Comparison of ENCODE assay signal across 8 mouse cellular contexts in genomic region chr9:85596959-85597358, GRCm38 (mm10).
DNase-seq lines count a peak whose midpoint lies in the region; ATAC-seq and TF ChIP-seq lines count a peak whose summit lies in the region.

No protein-coding gene starts in this region.

- no peak for DNase-seq in heart, postnatal 0 days (ENCODE audit: low spot score)
- DNase-seq in spleen, postnatal 10 days (ENCODE audit: low spot score in 2 of 2): peak; percentile 5 to 52
- no peak for DNase-seq in spleen, adult 12 weeks (ENCODE audit: low spot score)
- peak; percentile 52 for DNase-seq in adrenal gland, postnatal 25 days
- no peak for DNase-seq in lung, postnatal 0 days (ENCODE audit: low spot score)

- H3K9me3 ChIP-seq in heart, postnatal 0 days (replicated peaks; ENCODE audit: control insufficient read depth, low read length): no peaks in the 10 kb centered on the region
- H3K9me3 ChIP-seq in heart, embryonic 12.5 days (replicated peaks): no peaks in the 10 kb centered on the region
- no peaks in the 10 kb centered on the region for H3K9me3 ChIP-seq in lung, postnatal 0 days (ENCODE audit: low read length)
- no peaks in the 10 kb centered on the region for H3K9me3 ChIP-seq in midbrain, embryonic 13.5 days

- H3K9ac ChIP-seq in heart, postnatal 0 days (replicated peaks; ENCODE audit: low read depth, low read length): no peak overlapping the region
- H3K9ac ChIP-seq in heart, embryonic 12.5 days: no peak overlapping the region
- no peak overlapping the region for H3K9ac ChIP-seq in lung, postnatal 0 days (replicated peaks; ENCODE audit: low read depth)
- H3K9ac ChIP-seq in midbrain, embryonic 13.5 days (replicated peaks): no peak overlapping the region

- no peak overlapping the region for H3K4me2 ChIP-seq in heart, postnatal 0 days (ENCODE audit: low read depth, low read length)
- H3K4me2 ChIP-seq in heart, embryonic 12.5 days: no peak overlapping the region
- no peak overlapping the region for H3K4me2 ChIP-seq in lung, postnatal 0 days (replicated peaks; ENCODE audit: low read depth, low read length)
- no peak overlapping the region for H3K4me2 ChIP-seq in midbrain, embryonic 13.5 days (replicated peaks)

- no peak overlapping the region for H3K4me3 ChIP-seq in heart, postnatal 0 days (ENCODE audit: low read depth, low read length)
- H3K4me3 ChIP-seq in heart, embryonic 12.5 days: no peak overlapping the region
- no peak overlapping the region for H3K4me3 ChIP-seq in lung, postnatal 0 days (ENCODE audit: low read depth, low read length)
- H3K4me3 ChIP-seq in midbrain, embryonic 13.5 days (replicated peaks): no peak overlapping the region

- WGBS in heart, postnatal 0 days: 46% methylated on average over 2 of the region's 2 CpGs
- 40% methylated on average over 2 of the region's 2 CpGs for WGBS in heart, embryonic 12.5 days
- 38% methylated on average over 2 of the region's 2 CpGs for WGBS in lung, postnatal 0 days
- 38% methylated on average over 2 of the region's 2 CpGs for WGBS in midbrain, embryonic 13.5 days

- H3K27ac ChIP-seq in heart, postnatal 0 days (ENCODE audit: low read depth): no peak overlapping the region
- no peak overlapping the region for H3K27ac ChIP-seq in heart, embryonic 12.5 days (ENCODE audit: poor library complexity, severe bottlenecking)
- no peak overlapping the region for H3K27ac ChIP-seq in lung, postnatal 0 days (ENCODE audit: low read length)
- no peak overlapping the region for H3K27ac ChIP-seq in midbrain, embryonic 13.5 days

- peak; percentile 39 for TF ChIP-seq CTCF in heart, postnatal 0 days (IDR thresholded peaks at IDR 0.05; ENCODE audit: low read depth)
- TF ChIP-seq CTCF in lung, postnatal 0 days (IDR thresholded peaks at IDR 0.05): peak; percentile 56

- no peaks in the 10 kb centered on the region for H3K27me3 ChIP-seq in heart, postnatal 0 days (ENCODE audit: control insufficient read depth, insufficient read depth, low read length)
- no peaks in the 10 kb centered on the region for H3K27me3 ChIP-seq in heart, embryonic 12.5 days (replicated peaks)
- no peaks in the 10 kb centered on the region for H3K27me3 ChIP-seq in lung, postnatal 0 days (replicated peaks; ENCODE audit: insufficient read depth, low read length)
- no peaks in the 10 kb centered on the region for H3K27me3 ChIP-seq in midbrain, embryonic 13.5 days

- H3K4me1 ChIP-seq in heart, postnatal 0 days (ENCODE audit: control insufficient read depth, insufficient read depth): peaks cover 6% of the 10 kb centered on the region; the same call in 1 of the 2 replicates
- peaks cover 15% of the 10 kb centered on the region for H3K4me1 ChIP-seq in heart, embryonic 12.5 days (replicated peaks)
- H3K4me1 ChIP-seq in lung, postnatal 0 days (ENCODE audit: insufficient read depth, low read depth, low read length): no peaks in the 10 kb centered on the region
- no peaks in the 10 kb centered on the region for H3K4me1 ChIP-seq in midbrain, embryonic 13.5 days (replicated peaks)

- no peak for TF ChIP-seq EP300 in heart, postnatal 0 days (IDR thresholded peaks at IDR 0.05; ENCODE audit: low read depth)
- no peak for TF ChIP-seq EP300 in lung, postnatal 0 days (IDR thresholded peaks at IDR 0.05)

- ATAC-seq in heart, postnatal 0 days (ENCODE audit: insufficient read depth, low read depth): no peak
- no peak for ATAC-seq in heart, embryonic 12.5 days (ENCODE audit: insufficient number of reproducible peaks, low FRiP score)
- no peak for ATAC-seq in lung, postnatal 0 days
- no peak for ATAC-seq in inflammation-experienced regulatory T-cells, adult 6 months
- ATAC-seq in midbrain, embryonic 13.5 days: no peak

- H3K36me3 ChIP-seq in heart, postnatal 0 days (replicated peaks; ENCODE audit: control insufficient read depth, insufficient read depth, low read length): no peaks in the 10 kb centered on the region
- H3K36me3 ChIP-seq in heart, embryonic 12.5 days: no peaks in the 10 kb centered on the region
- H3K36me3 ChIP-seq in lung, postnatal 0 days (ENCODE audit: insufficient read depth, low read length): no peaks in the 10 kb centered on the region
- H3K36me3 ChIP-seq in midbrain, embryonic 13.5 days: no peaks in the 10 kb centered on the region

Comparison
In these comparisons a context has a peak if more than half of its experiments do, and no peak if none do; other contexts are left out.
1. DNase-seq: peak in spleen, postnatal 10 days (2 of 2) and adrenal gland, postnatal 25 days (single experiment); none in heart, postnatal 0 days (single experiment), spleen, adult 12 weeks (single experiment) and lung, postnatal 0 days (single experiment).